Mouse (Mus musculus) bone marrow macrophage, adult 2 months (primary cell): ENCODE measurements around the gene Uqcrfs1.

Experiments
- CTCF ChIP-seq: IDR thresholded peaks from 2 replicates; pipeline ENCODE4 v1.5.1; 2012; ENCODE audit warnings: low read depth, mild to moderate bottlenecking, low read length, moderate library complexity
- POLR2A ChIP-seq: IDR thresholded peaks from 2 replicates; pipeline ENCODE4 v1.6.1; 2012; ENCODE audit warnings: mild to moderate bottlenecking, low read depth, low read length, borderline replicate concordance

DNA sequence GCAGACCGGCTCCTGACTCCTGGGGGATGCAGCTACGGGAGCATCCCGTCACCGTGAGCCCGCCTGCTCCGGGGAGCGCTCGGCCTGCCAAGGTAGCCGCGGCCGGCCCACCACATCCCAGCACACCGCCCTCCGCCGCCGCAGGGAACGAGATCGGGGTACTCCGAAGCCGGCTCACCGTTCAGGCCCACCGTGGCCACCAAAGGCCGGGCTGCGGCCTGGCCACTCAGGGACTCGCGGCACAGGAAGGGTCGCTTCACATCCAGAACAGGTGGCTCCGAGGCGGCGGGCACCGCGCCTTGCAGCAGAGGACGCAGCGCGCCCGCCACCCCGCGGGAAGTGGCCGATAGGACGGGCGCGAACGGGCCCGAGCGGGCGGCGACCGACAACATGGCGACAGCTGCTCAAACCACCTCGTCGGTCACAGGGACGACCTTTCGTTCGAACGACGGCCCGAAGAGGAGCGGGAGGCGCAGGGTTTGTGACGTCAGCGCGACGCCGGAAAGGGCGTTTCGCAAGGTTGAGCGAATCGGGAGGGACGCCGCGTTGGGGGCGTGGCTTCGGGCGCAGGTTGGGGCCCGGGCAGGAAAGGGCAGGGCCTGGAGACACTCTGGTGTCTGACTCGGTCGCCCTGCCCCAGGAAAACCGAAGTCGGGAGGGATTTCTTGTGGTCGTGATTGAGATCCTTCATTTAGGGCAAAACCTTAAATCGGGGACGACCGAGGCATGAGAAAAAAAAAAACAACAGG lies at the start of gene Uqcrfs1:
- no peak for TF ChIP-seq CTCF
- no peak for TF ChIP-seq POLR2A
